Mouse (Mus musculus): ENCODE data around the gene Itgb5.

Itgb5 gene

DNA sequence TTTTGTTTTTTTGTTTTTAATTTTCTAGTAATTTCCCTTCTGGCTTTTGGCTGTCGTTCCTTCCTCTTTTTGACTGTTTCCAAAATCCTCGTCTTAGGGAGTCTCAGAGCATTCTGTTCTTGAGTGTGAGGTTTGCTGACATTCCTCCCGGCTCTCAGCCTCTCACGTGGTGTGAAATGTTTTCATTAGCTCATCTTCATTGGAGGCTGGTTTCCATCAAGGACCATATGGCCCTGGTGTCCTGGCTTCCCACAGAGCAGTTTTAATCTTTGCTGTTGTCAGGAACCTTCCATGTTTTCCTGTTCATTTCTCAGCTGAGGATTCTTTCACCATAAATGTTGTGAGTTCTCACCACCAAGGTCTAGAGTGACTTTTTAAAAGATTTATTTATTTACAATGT is 50.1 kb downstream of the Itgb5 start:
- no peak for DNase-seq

GRCm38 (mm10) chr16:33880765-33881164 is 51.3 kb downstream of the Itgb5 start:
- DNase-seq: no peak

- peak; percentile 71 to 80 for DNase-seq
Measured at GRCm38 (mm10) chr16:33882540-33882939, 53.1 kb downstream of the Itgb5 start.

GRCm38 (mm10) chr16:33883046-33883975 is 53.8 kb downstream of the Itgb5 start:
- DNase-seq: no peak

DNA sequence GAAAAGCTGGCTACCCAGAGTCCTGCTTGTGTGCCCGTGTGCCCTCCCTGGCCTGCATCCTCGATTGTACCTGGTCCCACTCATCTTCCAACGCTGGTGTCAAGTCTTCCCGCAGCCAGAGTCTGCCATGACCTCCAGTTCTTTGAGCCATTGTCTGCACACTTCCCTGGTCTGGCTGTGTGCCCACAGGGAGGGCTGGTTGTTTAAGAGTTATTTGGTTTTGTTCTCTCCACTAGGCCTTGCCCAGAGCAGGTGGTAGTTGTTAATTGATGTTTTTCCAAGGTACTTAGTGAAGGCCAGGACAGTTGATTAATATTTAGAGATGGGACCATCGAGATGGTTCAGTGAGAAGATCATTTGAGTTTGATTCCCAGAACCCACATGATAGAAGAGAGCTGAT is 54.7 kb downstream of the Itgb5 start:
- DNase-seq: peak in 1 of 2 experiments; percentile 67

- DNase-seq: peak in 1 of 2 experiments; percentile 29
Measured at GRCm38 (mm10) chr16:33885021-33885471, 55.6 kb downstream of the Itgb5 start.

GRCm38 (mm10) chr16:33885671-33886328 is 56.3 kb downstream of the Itgb5 start:
- DNase-seq: peak; percentile 77 to 87

DNA sequence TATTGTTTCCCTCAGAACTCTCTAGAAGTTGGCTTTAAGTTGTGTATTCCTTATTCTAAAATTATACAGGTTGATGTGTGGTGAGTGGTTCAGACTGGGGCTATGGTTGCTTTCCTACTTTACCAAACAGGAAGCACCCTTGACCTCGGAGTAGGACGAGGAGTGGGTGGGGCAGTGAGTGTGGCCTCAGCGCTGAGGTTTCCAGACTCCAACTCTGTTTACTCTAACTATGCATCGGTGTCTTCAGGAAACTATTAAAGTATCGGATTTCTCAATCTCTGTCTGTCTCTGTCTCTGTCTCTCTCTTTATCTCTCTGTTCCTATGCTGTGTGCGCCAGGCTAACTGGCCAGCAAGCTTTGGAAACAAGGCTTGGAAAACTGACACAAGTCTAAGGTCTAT is 57.2 kb downstream of the Itgb5 start:
- DNase-seq: no peak

DNA sequence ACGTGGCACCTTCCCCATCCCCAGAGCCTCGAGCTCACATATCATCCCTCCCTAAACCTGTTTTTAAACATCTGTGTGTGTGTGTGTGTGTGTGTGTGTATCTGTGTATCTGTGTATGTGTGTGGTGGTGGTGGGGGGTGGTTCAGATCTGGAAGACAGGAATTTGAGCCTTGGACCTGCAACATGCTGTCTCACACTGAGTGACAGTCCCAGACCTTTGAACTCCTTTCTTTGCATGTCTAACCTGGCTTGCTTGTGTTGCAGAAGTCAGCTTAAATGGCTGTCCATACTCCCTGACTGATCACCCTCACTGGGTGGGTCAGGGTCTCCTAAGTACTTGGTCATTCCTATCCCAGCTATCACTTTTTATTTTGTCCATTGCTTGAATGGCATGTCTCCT is 58.5 kb downstream of the Itgb5 start:
- DNase-seq: peak; percentile 38 to 62

DNA sequence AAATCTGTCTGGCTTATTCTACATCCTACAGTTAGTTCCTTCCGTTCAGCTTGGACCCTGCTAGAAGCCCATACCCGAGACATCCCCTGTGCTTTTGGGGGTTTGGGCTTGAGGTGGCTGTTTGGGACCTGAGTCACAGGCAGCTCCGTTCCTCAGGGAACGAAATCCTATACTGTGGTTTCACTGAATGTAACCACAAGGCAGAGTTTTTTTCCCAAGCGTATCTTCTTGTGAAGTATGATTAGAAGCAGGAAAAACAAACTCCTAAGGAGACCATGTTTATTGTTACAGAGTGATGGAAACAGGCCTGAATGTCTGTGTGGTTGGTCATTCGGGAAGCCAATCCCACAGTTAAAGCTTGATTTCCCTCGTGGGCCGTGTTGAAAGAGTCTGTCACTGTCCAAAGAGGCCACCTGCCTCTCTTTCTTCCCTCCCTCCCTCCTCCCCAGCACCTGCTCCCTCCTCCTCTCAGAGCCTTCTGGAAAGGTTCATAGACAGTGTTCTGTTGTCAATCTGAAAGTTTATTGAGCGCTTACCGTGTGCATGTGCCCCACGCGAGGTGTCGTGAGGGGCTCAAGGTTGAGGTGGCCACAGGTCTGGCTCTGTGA is 59.6 kb downstream of the Itgb5 start:
- DNase-seq: no peak

GRCm38 (mm10) chr16:33891099-33891498 is 61.6 kb downstream of the Itgb5 start:
- DNase-seq: peak in 1 of 2 experiments; percentile 38

GRCm38 (mm10) chr16:33891561-33892281 is 62.3 kb downstream of the Itgb5 start:
- peak; percentile 91 to 93 for DNase-seq

GRCm38 (mm10) chr16:33892539-33892938 is 63.1 kb downstream of the Itgb5 start:
- DNase-seq: peak; percentile 86 to 91

- no peak for DNase-seq
Measured at GRCm38 (mm10) chr16:33893796-33894195, 64.3 kb downstream of the Itgb5 start.

- DNase-seq: no peak
Measured at GRCm38 (mm10) chr16:33894449-33894848, 65.0 kb downstream of the Itgb5 start.

DNA sequence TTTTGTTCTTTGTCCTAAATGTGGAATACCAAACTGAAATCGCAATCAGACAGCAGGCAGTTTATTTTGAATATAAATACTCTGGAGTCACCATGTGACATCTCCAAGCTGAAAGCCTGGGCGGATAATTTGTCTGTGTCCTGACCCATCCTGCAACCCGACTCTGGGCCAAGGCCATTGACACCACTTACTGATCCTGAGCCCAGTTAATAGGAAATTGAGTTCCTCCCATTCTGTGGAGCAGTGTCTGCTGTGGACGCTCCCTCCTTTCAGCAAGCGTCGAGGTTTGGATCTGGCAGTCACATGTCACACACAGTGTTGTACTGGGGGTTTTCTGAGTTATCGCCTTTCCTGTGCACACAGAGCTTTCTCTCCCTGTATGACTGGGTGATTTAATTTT is 66.2 kb downstream of the Itgb5 start:
- DNase-seq: peak in 1 of 2 experiments; percentile 49

- no peak for DNase-seq
Measured at GRCm38 (mm10) chr16:33896801-33897200, 67.3 kb downstream of the Itgb5 start.

DNA sequence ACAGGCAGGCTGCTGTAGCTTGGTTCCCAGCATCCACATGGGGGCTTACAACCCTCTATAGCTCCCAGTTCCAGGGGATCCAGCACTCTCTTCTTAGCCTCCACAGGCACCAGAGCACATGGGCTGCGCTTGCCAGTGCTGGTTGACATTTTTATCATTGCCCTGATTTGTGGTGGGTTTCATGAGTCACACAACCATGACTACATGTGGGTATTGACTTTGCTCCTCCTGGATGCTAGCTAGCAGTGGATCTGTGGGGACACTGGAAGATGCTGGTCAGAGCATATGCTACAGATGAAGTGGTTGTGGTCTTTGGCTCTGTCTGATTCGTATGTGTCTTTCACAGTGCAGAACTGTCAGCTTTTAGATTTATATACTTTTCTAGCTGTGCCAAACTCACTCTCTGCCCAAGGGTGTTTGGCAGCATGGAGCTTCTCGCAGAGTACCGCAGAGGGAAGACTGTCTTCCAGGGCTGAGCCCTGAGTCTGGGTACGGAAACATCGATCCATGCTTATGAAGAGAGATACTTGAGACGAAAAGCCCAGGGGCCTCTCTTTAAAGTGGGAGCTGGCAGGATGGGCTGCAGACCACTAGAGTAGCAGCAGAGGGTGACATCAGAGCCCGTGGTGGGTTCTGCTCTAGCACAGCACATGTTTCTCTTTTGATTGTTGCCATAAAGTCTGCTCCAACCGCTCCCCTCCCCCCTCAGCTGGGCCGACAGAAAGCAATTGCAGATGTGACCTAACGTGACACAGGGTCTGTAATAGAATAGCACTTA is 74.4 kb downstream of the Itgb5 start:
- DNase-seq: no peak

GRCm38 (mm10) chr16:33904553-33904952 is 75.1 kb downstream of the Itgb5 start:
- DNase-seq: no peak

DNA sequence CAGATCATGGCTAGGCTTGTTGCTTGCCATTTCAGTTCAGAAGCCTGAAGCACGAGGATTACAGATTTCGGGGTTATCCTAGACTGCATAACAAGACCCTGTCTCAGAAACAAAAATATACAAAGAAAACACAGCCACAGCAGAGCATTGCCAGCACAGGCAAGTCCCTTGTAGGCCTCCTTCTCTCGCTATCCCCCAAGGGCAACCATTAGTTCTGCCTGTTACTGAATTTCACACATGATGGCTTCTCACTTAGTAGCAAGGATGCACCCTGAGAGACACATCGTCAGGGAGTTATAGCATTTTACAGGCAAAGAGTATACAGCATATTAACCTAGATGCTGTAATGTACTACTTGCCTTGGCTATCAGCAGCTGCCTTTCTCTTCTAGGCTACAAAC is 78.8 kb downstream of the Itgb5 start:
- DNase-seq: no peak

GRCm38 (mm10) chr16:33914997-33915396 is 85.5 kb downstream of the Itgb5 start:
- no peak for DNase-seq
